Mouse (Mus musculus) neural tube, embryonic 15.5 days (tissue): ENCODE results near the gene Pan3. TPM values are rescaled to one million over a fixed set of nuclear protein-coding genes. Genes with fewer than 3 reads are reported as not detected.
"Not testable (repeated sequence)": the region's sequence is repeated elsewhere in the genome, so short reads cannot be mapped to it uniquely, and the experiment has no call there.

Experiments
- ATAC-seq: fragments of 200-750 bp; cut with Nextera tagmentation; 2 replicates; pipeline ENCODE4 v1.8.0; 2017; ENCODE audit warnings: mild to moderate bottlenecking, moderate TSS enrichment, moderate library complexity; ENCODE audit not compliant: low FRiP score
- H3K27ac ChIP-seq: fragments of 300-500 bp; sonication (generic); replicated peaks from 2 replicates; pipeline ENCODE4 v1.5.1; 2015; ENCODE audit warnings: mild to moderate bottlenecking, inconsistent platforms
- H3K27me3 ChIP-seq: fragments of 300-500 bp; sonication (generic); replicated peaks from 2 replicates; pipeline ENCODE4 v1.6.1; 2015; ENCODE audit warnings: inconsistent platforms
- H3K36me3 ChIP-seq: fragments of 300-500 bp; sonication (generic); 2 replicates; pipeline ENCODE4 v1.6.1; 2015; ENCODE audit warnings: inconsistent platforms
- H3K4me1 ChIP-seq: fragments of 300-500 bp; sonication (generic); 2 replicates; pipeline ENCODE4 v1.6.1; 2015; ENCODE audit warnings: inconsistent platforms
- H3K4me2 ChIP-seq: fragments of 300-500 bp; sonication (generic); 2 replicates; pipeline ENCODE4 v1.6.1; 2015; ENCODE audit warnings: inconsistent platforms, mild to moderate bottlenecking, moderate library complexity
- H3K4me3 ChIP-seq: fragments of 300-500 bp; sonication (generic); replicated peaks from 2 replicates; pipeline ENCODE4 v1.5.1; 2015; ENCODE audit warnings: mild to moderate bottlenecking, inconsistent platforms
- H3K9ac ChIP-seq: fragments of 300-500 bp; sonication (generic); replicated peaks from 2 replicates; pipeline ENCODE4 v1.6.1; 2015; ENCODE audit warnings: mild to moderate bottlenecking, inconsistent platforms
- H3K9me3 ChIP-seq: fragments of 300-500 bp; sonication (generic); replicated peaks from 2 replicates; pipeline ENCODE4 v1.6.1; 2016; ENCODE audit warnings: inconsistent platforms
- WGBS: fragments of 180-500 bp; shearing (Covaris S2); methylation state at CpG from one replicate; pipeline ENCODE4 v1.1.7; 2015; ENCODE audit warnings: mixed read lengths; 5-methylcytosine and 5-hydroxymethylcytosine counted together
- polyA plus RNA-seq: library from polyadenylated mRNA; unstranded; fragments of >200 nt; fragmentation: Nextera tagmentation; extraction: Ambion mirVana; gene quantifications from 2 replicates; pipeline ENCODE4 v1.2.1, GENCODE M21; 2015

Gene Pan3
- polyA plus RNA-seq, 1 experiment from 2014 or later, result 61.5 TPM

DNA sequence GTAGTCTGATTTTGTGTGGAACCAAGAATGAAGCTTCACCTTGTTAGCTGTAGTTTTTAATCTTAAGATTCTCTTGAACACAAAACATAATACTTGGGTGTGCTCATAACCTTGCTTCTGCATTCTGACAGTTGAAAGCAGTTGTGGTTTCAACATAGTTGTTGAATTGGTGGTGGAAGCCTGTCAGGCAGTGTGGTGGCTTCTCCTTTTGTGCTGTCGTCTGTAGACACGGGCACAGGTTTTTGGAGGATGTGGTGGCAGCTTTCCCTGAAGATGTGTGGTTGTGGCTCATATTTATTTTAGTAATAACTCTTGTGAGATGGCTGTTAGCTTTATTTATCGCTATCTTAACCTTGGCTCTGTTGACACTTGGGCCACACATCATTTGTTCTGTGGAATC lies 97.8 kb downstream of the Pan3 start:
- peaks cover 16% of the 10 kb centered on the region for H3K36me3 ChIP-seq
- H3K27ac ChIP-seq, result no peak overlapping the region
- no peak overlapping the region for H3K4me2 ChIP-seq
- 94% methylated on average over 3 of the region's 3 CpGs for WGBS
- no peaks in the 10 kb centered on the region for H3K4me1 ChIP-seq
- no peak overlapping the region for H3K9ac ChIP-seq
- no peak for ATAC-seq
- H3K9me3 ChIP-seq, result no peaks in the 10 kb centered on the region
- no peaks in the 10 kb centered on the region for H3K27me3 ChIP-seq
- no peak overlapping the region for H3K4me3 ChIP-seq

DNA sequence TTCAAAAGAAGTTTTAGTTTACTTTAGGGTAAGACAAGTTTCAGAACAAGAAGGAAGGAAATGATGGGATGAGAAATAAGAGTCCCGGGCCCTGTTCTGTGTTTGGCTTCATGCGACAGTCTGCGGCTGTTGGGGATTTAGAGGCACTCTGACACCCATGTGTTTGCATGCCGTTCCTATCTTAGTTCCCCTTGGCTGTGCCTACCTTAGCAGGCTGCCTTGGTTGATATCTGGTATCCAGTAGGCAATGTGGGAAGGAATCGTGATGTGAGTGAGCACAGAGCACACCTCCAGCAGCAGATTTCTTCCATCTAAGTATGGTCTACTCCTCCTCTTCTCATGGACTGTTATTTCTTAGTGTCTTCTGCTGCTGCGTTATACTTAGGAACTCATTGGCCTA lies 102.1 kb downstream of the Pan3 start:
- no peak for ATAC-seq
- Histone ChIP-seq H3K4me3 (no peak overlapping the region), H3K9me3 (no peaks in the 10 kb centered on the region), H3K36me3 (peaks cover 14% of the 10 kb centered on the region), H3K4me2 (no peak overlapping the region), H3K27me3 (no peaks in the 10 kb centered on the region), H3K9ac (no peak overlapping the region), H3K27ac (no peak overlapping the region), H3K4me1 (no peaks in the 10 kb centered on the region)
- 95% methylated on average over 6 of the region's 6 CpGs for WGBS

DNA sequence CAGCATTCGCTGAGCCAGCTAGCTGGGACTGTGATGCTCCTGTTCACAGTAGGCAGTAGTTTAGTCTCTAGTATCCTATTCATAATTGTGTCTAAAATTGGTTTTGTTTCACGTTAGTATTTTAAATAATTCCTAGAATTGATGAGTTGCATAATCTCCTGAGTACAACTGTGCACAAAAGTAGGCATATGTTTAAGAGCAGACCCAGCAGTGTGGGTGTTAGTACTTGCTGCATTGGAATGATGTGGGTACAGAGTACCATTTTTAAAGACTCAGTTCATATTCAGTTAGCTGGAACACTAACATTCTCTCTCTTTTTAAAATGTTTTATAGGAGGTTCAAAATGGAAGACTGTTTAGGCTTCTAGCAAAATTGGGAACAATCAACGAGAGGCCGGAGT lies 109.4 kb downstream of the Pan3 start:
- Histone ChIP-seq H3K9me3 (no peaks in the 10 kb centered on the region), H3K36me3 (peaks cover 48% of the 10 kb centered on the region), H3K9ac (no peak overlapping the region), H3K4me1 (no peaks in the 10 kb centered on the region), H3K4me3 (no peak overlapping the region), H3K27ac (no peak overlapping the region), H3K4me2 (no peak overlapping the region), H3K27me3 (no peaks in the 10 kb centered on the region)
- ATAC-seq, result no peak
- 94% methylated on average over 4 of the region's 4 CpGs for WGBS

DNA sequence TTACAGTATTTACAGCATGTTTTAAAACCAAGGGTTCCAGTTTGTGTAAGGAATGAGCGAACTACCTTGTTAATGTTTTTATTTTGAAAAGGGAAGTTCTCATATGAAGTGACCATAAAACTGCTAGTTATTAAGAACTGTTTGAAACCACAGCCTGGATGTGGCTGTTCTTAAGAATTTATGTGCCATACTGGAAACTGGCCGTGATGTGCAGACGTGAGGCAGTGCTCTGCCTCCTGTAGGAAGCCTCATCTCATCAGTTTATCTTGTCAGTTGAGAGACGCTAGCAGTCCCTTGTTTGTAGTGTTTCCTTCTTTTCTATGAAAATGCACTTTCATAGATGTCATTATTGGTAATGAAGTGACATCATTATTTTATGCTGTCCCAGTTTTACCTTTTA lies 109.9 kb downstream of the Pan3 start:
- WGBS, result 95% methylated on average over 4 of the region's 4 CpGs
- ATAC-seq, result no peak
- Histone ChIP-seq H3K9ac (no peak overlapping the region), H3K9me3 (no peaks in the 10 kb centered on the region), H3K36me3 (peaks cover 48% of the 10 kb centered on the region), H3K4me1 (no peaks in the 10 kb centered on the region), H3K4me3 (no peak overlapping the region), H3K4me2 (no peak overlapping the region), H3K27me3 (no peaks in the 10 kb centered on the region), H3K27ac (no peak overlapping the region)

DNA sequence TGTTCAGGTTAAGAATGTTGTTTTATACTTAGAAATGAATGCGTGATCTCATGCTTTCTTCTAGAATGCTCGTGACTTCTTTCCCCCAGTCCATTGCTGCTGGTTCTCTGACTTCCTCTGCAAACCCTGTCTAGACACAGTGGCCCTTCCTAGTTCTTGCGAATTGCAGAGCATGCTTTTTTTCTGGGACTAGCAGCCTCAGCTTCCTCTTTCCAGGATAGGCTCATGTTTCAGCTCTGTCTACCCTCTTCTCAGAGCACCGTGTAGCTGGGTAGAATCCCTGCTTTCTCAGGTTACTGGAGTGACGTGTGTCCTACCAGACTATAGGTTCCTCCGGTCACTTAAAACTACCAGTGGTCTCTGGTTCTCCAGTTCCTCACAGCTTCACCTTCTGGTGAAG lies 112.3 kb downstream of the Pan3 start:
- WGBS, result 91% methylated on average over 6 of the region's 6 CpGs
- no peak for ATAC-seq
- Histone ChIP-seq H3K27ac (no peak overlapping the region), H3K4me1 (no peaks in the 10 kb centered on the region), H3K27me3 (no peaks in the 10 kb centered on the region), H3K9me3 (no peaks in the 10 kb centered on the region), H3K4me2 (no peak overlapping the region), H3K36me3 (peaks cover 47% of the 10 kb centered on the region), H3K9ac (no peak overlapping the region), H3K4me3 (no peak overlapping the region)

DNA sequence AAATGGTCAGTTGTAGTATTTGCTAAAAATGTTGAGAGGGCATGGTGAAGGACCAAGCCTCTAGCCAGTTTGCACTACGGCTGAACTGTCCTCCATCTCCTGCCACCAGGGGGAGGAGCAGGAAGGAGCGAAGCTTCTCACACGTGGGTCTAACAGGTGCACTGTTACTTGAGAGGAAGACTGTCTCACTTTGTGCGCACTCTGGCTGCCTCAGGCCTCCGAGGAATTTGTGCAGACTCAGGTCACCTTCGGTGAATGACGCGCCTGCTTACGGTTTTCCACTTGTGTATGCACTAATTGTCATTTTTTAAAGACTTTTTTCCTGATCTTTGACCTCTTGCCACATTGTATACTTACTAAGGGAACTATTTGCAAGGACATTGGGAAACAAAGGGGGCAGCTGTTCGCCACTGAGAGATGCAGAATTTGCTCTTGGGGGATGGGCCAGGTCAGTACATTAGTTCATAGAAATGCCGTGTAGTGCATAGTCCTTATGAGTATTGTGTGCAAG lies 115.8 kb downstream of the Pan3 start:
- ATAC-seq, result no peak
- Histone ChIP-seq H3K4me3 (no peak overlapping the region), H3K27ac (no peak overlapping the region), H3K36me3 (peaks cover 44% of the 10 kb centered on the region), H3K9me3 (no peaks in the 10 kb centered on the region), H3K4me1 (no peaks in the 10 kb centered on the region), H3K4me2 (no peak overlapping the region), H3K27me3 (no peaks in the 10 kb centered on the region), H3K9ac (no peak overlapping the region)
- 79% methylated on average over 11 of the region's 11 CpGs for WGBS

DNA sequence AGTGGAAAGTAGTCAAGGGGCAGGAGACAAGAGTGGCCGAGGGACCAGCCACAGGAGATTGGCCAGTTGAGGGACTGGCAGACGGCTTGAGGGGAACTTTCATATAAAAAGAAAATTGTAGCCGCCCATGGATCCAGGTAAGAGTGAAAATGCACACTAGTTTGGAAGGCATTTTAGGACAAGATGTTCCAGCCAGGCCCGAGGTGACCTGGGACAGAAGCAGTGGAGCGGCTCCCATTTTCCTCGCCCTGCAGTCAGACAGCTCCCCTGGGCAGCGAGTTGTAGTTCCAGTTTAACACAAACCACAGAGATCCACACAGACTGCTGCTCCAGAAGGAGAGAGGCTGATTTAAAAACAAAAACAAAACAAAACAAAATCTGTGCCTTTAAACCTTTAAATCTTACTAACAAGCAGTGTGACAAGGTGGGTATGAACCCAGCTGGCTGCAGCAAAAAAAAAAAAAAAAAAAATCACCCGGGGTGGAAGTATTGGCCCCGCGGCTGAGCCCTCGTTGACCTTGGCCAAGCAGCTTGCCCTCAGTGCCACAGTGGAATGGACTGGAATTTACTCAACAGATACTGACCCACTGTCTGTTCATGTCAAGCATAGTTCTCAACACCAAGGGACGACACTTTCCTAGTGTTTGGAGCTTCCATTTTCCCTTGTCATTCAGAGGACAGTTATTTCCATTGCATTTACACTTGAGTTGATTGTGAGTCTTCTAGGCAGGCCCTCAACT lies 119.2 kb downstream of the Pan3 start:
- Histone ChIP-seq H3K27ac (no peak overlapping the region), H3K4me3 (no peak overlapping the region), H3K9ac (no peak overlapping the region), H3K27me3 (no peaks in the 10 kb centered on the region), H3K36me3 (peaks cover 37% of the 10 kb centered on the region), H3K4me2 (no peak overlapping the region), H3K4me1 (no peaks in the 10 kb centered on the region), H3K9me3 (no peaks in the 10 kb centered on the region)
- 94% methylated on average over 12 of the region's 12 CpGs for WGBS
- no peak for ATAC-seq

DNA sequence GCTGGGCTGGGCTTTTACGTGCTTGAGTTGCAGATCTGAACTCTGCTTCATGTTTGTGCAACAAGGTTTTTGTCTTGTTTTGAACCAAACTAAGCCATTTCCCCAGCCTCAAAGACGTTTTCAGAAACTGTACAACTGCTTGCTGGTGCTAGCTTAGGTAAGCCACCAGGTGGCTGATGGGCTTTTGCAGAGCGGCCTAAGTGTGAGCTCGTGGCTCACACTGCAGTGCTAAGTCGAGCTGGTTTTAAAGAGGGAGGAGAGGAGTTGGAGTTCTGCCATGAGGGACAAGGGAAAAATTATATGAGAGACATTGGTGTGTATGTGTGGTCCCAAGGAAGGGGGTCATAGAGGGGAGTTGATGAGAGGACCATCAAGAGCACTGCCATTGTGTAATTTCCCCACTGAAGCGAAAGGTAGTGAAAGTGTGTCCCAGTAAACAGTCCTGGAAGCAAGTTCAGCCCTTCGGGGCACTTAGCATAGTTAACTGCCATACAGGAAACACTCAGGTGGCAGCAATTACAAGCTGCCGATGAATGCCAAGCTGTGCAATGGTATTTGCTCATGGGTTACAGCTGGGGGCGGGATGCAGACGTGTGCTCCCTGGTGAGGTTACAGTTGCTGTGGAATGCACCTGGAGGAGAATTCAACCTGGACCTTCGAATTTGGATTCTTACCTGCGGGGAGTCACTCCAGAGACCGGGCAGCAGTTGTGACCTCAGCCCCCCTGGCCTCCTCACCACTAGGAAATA lies 122.1 kb downstream of the Pan3 start:
- Histone ChIP-seq H3K27me3 (no peaks in the 10 kb centered on the region), H3K4me2 (no peak overlapping the region), H3K9me3 (no peaks in the 10 kb centered on the region), H3K27ac (no peak overlapping the region), H3K9ac (no peak overlapping the region), H3K4me1 (no peaks in the 10 kb centered on the region), H3K4me3 (no peak overlapping the region), H3K36me3 (peaks cover 26% of the 10 kb centered on the region)
- WGBS, result 86% methylated on average over 13 of the region's 13 CpGs
- ATAC-seq, result no peak

DNA sequence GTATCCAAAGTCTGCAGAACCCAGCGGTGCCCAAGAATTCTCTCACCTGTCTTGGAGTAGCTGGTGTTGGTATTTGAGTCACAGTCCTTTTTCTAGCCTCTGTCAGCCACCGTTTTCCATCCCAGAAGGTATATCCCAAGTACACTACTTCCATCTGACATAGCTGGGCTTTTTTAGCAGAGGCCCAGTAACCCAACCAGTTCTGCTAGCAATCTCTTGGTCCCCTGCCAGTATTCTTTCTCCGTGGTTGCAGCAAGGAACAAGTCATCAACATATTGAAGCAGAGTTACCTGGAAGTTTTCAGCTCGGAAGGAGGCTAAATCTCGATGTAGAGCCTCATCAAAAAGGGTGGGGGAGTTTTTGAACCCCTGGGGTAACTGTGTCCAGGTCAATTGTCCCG lies 127.7 kb downstream of the Pan3 start:
- not testable (repeated sequence) for ATAC-seq, H3K27me3 ChIP-seq, H3K9me3 ChIP-seq, H3K9ac ChIP-seq, H3K4me1 ChIP-seq, H3K27ac ChIP-seq, H3K4me3 ChIP-seq, H3K4me2 ChIP-seq, H3K36me3 ChIP-seq
- 80% methylated on average over 6 of the region's 6 CpGs for WGBS

DNA sequence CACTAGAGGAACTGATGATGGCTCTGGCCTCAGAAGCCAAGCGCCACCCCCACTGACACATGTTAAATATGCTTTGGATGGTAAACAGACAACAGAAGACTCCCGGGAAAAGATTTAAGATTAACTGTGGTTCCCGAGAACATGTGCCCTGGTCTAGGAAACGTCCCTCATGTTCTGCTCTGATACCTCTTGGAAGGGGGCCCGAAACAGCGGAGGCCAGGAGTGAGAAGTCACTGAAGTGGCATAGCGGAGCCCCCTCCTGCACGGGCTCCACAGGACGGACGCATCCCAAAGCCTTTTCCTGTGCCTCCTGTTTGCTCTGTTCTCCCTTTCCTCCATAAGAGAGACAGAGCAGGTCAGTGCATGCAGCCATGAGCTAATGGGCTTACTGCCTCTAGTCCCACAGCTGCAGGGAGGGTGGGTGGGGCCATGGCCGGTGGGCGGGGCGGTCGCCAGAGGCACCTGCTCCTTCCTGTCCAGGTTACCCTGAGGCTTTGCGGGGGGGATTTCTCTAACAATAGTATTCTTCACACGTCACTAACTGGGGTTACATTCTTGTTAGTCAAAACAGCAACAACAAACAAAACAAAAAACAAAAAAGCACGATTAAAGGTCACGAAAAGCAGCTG lies 133.7 kb downstream of the Pan3 start:
- Histone ChIP-seq H3K36me3 (no peaks in the 10 kb centered on the region), H3K27ac (no peak overlapping the region), H3K4me3 (no peak overlapping the region), H3K27me3 (no peaks in the 10 kb centered on the region), H3K9ac (no peak overlapping the region), H3K9me3 (no peaks in the 10 kb centered on the region), H3K4me2 (peak overlapping the region; percentile 37), H3K4me1 (peaks cover 6% of the 10 kb centered on the region)
- ATAC-seq, result no peak
- 44% methylated on average over 18 of the region's 18 CpGs for WGBS

DNA sequence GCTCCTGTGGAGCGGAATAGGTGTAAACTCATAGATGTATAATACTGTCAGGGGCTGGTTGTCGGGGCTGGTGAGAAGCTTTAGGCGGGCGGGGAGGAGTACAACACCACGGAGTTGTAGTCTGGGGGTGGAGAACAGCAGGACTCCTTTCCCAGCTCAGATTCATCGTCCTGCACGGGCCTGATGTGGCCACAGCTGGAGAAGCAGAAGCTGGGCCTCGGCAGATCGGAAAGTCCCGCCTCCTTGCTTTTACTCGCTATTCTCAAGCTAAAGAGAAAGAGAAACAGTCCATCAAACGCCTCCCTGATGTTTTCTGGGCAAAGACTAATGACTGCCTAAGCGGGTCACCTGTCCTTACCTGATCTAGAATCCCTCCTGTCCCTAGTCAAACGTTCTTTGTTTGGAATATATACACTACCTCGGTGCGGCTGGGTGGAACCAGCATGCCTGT lies 134.2 kb downstream of the Pan3 start:
- WGBS, result 26% methylated on average over 16 of the region's 16 CpGs
- Histone ChIP-seq H3K4me2 (peak overlapping the region; percentile 37), H3K4me3 (no peak overlapping the region), H3K4me1 (peaks cover 6% of the 10 kb centered on the region), H3K9ac (no peak overlapping the region), H3K27me3 (no peaks in the 10 kb centered on the region), H3K27ac (no peak overlapping the region), H3K36me3 (no peaks in the 10 kb centered on the region), H3K9me3 (no peaks in the 10 kb centered on the region)
- ATAC-seq, result peak; percentile 63

DNA sequence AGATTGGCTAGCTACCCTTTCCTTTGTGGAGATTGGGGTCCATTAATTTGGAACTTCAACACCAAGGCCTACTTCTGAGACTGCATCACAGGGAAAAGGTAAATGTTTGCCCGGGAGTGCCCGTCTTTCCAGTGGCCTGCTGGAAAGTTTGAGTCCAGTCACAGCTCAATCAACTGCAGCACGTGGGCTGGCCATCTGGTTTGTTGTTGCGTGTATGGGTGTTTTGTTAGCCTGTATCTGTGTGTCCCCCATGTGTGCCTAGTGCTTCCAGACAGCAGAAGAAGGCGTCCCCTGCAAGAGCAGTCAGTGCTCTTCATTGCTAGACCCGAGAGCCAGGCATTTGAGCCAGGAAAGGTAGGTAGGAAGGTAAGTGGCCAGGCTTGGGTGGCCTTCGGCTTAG lies 135.5 kb downstream of the Pan3 start:
- H3K9me3 ChIP-seq, result no peaks in the 10 kb centered on the region
- 89% methylated on average over 7 of the region's 7 CpGs for WGBS
- peaks cover 6% of the 10 kb centered on the region for H3K4me1 ChIP-seq
- no peak overlapping the region for H3K27ac ChIP-seq
- no peak overlapping the region for H3K4me3 ChIP-seq
- ATAC-seq, result no peak
- no peak overlapping the region for H3K9ac ChIP-seq
- no peak overlapping the region for H3K4me2 ChIP-seq
- H3K27me3 ChIP-seq, result no peaks in the 10 kb centered on the region
- H3K36me3 ChIP-seq, result no peaks in the 10 kb centered on the region
